Mouse (Mus musculus) c-Kit-negative CD71-positive TER-119-positive erythroid progenitor cells, embryonic 14.5 days (primary cell): Measurements from ENCODE around the gene Ptpru.

Source experiments
- DNase-seq: peaks from one replicate; pipeline ENCODE4 v3.0.0-alpha.2; 2013; ENCODE audit warnings: low read depth, low spot score

Ptpru gene

GRCm38 (mm10) chr4:131837872-131838524, at the start of gene Ptpru:
Gene Ptpru (minus strand): TSS chr4:131838288.
- no peak for DNase-seq

GRCm38 (mm10) chr4:131885376-131885775, 47.3 kb upstream of the Ptpru start:
- DNase-seq = no peak

- DNase-seq = no peak
These were observed 45.5 kb upstream of the Ptpru start for GRCm38 (mm10) chr4:131883571-131883970.

- no peak for DNase-seq
These were observed 43.2 kb upstream of the Ptpru start for GRCm38 (mm10) chr4:131881306-131881705.

GRCm38 (mm10) chr4:131879692-131880091, 41.6 kb upstream of the Ptpru start:
- no peak for DNase-seq

GRCm38 (mm10) chr4:131876836-131877235, 38.7 kb upstream of the Ptpru start:
- no peak for DNase-seq

GRCm38 (mm10) chr4:131875242-131875641, 37.2 kb upstream of the Ptpru start:
- DNase-seq = no peak

GRCm38 (mm10) chr4:131874567-131874966, 36.5 kb upstream of the Ptpru start:
- DNase-seq = no peak

GRCm38 (mm10) chr4:131874169-131874536, 36.1 kb upstream of the Ptpru start:
- no peak for DNase-seq

GRCm38 (mm10) chr4:131873293-131874168, 35.4 kb upstream of the Ptpru start, which contains the start of gene Srsf4:
Gene Srsf4 (plus strand): TSS chr4:131873617.
- peak; percentile 88 for DNase-seq

GRCm38 (mm10) chr4:131872672-131873292, 34.7 kb upstream of the Ptpru start:
- no peak for DNase-seq

- no peak for DNase-seq
These were observed 23.3 kb upstream of the Ptpru start for GRCm38 (mm10) chr4:131861341-131861739.

- peak; percentile 66 for DNase-seq
These were observed 22.6 kb upstream of the Ptpru start for GRCm38 (mm10) chr4:131860492-131861340.

- no peak for DNase-seq
These were observed 16.9 kb upstream of the Ptpru start for GRCm38 (mm10) chr4:131854950-131855349.

- DNase-seq = no peak
These were observed 12.0 kb upstream of the Ptpru start for GRCm38 (mm10) chr4:131849986-131850638.

GRCm38 (mm10) chr4:131848082-131848481, 10.0 kb upstream of the Ptpru start:
- no peak for DNase-seq

GRCm38 (mm10) chr4:131845991-131846778, 8.1 kb upstream of the Ptpru start:
- DNase-seq = no peak

- peak; percentile 84 for DNase-seq
These were observed 5.2 kb upstream of the Ptpru start, which contains the start of gene Mecr for GRCm38 (mm10) chr4:131843290-131843743. Gene Mecr (plus strand): TSS chr4:131843470.

GRCm38 (mm10) chr4:131836891-131837491, 1.1 kb downstream of the Ptpru start:
- no peak for DNase-seq
